Comparison of ENCODE assay signal across 10 mouse cellular contexts in the genomic region with DNA sequence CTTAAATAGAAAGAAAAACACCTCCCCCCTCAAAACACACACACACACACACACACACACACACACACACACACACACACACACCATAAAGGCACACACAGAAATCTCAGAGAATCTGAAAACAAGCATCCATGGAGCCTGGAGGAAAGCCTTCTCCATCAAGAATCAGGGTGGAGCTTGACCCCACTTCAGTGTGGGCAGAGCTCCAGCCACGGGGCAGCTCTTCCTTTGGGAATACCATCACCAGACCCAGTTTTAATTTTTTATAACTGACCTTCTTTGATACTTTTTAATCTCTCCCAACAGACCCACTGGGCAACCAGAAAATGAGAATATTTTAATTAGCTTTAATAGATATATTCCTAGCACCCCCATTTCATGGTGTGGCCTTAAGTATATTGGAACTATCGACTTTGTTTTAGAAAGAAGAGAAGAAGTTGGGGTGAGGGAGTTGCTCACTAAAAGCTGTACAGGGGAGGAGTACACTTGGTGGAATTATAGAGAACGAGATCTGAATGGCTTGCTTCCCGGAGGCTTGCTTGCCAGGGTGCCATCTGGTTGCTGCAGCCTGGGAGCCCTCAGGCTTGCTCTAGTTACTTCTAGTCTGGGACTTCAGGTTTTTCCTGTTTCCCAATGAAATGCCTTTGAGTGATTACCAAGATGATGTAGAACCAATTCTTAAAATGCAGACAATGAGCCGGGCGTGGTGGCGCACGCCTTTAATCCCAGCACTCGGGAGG.
"Had no signal": no experiment of that assay in that cellular context is flagged by ENCODE, and none has a peak within 500 bp of the region (broad histone marks: within the 10 kb centered on the region; RNA-seq: fewer than 3 reads in every experiment).

No protein-coding gene starts in this region.

- ATAC-seq: liver, postnatal 0 days had no signal

- DNase-seq: kidney, adult 18-20 months; kidney, postnatal 25 days; left cerebral cortex, postnatal 4 days; liver, postnatal 0 days; lung, embryonic 14.5 days; midbrain, embryonic 14.5 days; right cerebral cortex, postnatal 14 days; right cerebral cortex, postnatal 4 days; spleen, adult 18-20 months; thymus, postnatal 4 days had no signal
